Mouse (Mus musculus) neural tube, embryonic 11.5 days (tissue): ENCODE data around the gene Arhgef40. TPM values are rescaled to one million over a fixed set of nuclear protein-coding genes. Genes with fewer than 3 reads are reported as not detected.

Source experiments
- ATAC-seq: fragments of 200-750 bp; cut with Nextera tagmentation; 2 replicates; pipeline ENCODE4 v1.8.0; 2017; ENCODE audit warnings: moderate number of reproducible peaks, mild to moderate bottlenecking, moderate TSS enrichment, moderate library complexity; ENCODE audit not compliant: insufficient read depth, low FRiP score, low TSS enrichment
- DNase-seq: peaks from one replicate; pipeline ENCODE4 v3.0.0-alpha.2; 2015; ENCODE audit warnings: low spot score
- H3K27ac ChIP-seq: fragments of 300-500 bp; sonication (generic); 2 replicates; pipeline ENCODE4 v1.5.1; 2014; ENCODE audit warnings: low read depth, mild to moderate bottlenecking, low read length
- H3K27me3 ChIP-seq: fragments of 300-500 bp; sonication (generic); 2 replicates; pipeline ENCODE4 v1.6.1; 2014; ENCODE audit warnings: mild to moderate bottlenecking, low read length, mixed read lengths; ENCODE audit not compliant: control insufficient read depth, insufficient read depth
- H3K36me3 ChIP-seq: fragments of 300-500 bp; sonication (generic); 2 replicates; pipeline ENCODE4 v1.6.1; 2014; ENCODE audit warnings: mild to moderate bottlenecking, low read length, moderate library complexity, mixed read lengths; ENCODE audit not compliant: control insufficient read depth, insufficient read depth
- H3K4me1 ChIP-seq: fragments of 300-500 bp; sonication (generic); 2 replicates; pipeline ENCODE4 v1.6.1; 2014; ENCODE audit warnings: low read length, mixed read lengths; ENCODE audit not compliant: control insufficient read depth, insufficient read depth
- H3K4me2 ChIP-seq: fragments of 300-500 bp; sonication (generic); 2 replicates; pipeline ENCODE4 v1.6.1; 2014; ENCODE audit warnings: low read depth, mild to moderate bottlenecking, moderate library complexity
- H3K4me3 ChIP-seq: fragments of 300-500 bp; sonication (generic); 2 replicates; pipeline ENCODE4 v1.5.1; 2014; ENCODE audit warnings: low read depth, low read length
- H3K9ac ChIP-seq: fragments of 300-500 bp; sonication (generic); 2 replicates; pipeline ENCODE4 v1.6.1; 2014; ENCODE audit warnings: mild to moderate bottlenecking, low read length
- H3K9me3 ChIP-seq: fragments of 300-500 bp; sonication (generic); 2 replicates; pipeline ENCODE4 v1.6.1; 2016; ENCODE audit warnings: low read length; ENCODE audit not compliant: control insufficient read depth
- WGBS: fragments of 180-500 bp; shearing (Covaris S2); extraction: QIAGEN DNeasy Blood & Tissue Kit; methylation state at CpG from one replicate; pipeline ENCODE4 v1.1.7; 2014; 5-methylcytosine and 5-hydroxymethylcytosine counted together
- polyA plus RNA-seq: library from polyadenylated mRNA; unstranded; fragments of >200 nt; fragmentation: Nextera tagmentation; extraction: Ambion mirVana; gene quantifications from 2 replicates; pipeline ENCODE4 v1.2.1, GENCODE M21; 2014

Gene Arhgef40
- polyA plus RNA-seq, 1 experiment from 2014 or later = 77.2 TPM

DNA sequence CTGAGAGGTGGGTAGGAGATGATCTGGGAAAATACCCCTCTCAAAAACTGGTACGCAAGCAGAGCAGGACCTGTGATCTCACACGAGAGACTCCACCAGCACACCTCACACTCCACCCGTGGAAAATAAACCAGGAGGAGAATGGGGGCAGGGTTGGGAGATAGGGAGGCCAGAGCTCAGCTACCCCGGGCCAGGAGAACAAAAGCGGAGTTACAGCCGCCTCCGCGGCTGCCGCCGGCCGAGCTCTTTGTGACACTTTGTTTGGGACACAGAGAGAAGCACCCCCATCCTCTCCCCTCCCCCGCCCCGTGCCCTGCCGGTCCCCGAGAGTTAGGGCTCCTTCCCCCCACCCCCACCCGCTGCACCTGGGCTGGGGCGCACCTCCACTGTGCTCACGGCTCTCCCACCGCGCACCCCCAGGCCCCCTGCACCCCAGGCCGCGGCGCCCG, 29.3 kb downstream of the Arhgef40 start:
- Histone ChIP-seq H3K9me3 (no peaks in the 10 kb centered on the region), H3K36me3 (no peaks in the 10 kb centered on the region; the same call in 1 of the 2 replicates), H3K27me3 (no peaks in the 10 kb centered on the region), H3K9ac (peak overlapping the region; percentile 97), H3K4me1 (peaks cover 58% of the 10 kb centered on the region), H3K27ac (peak overlapping the region; percentile 100), H3K4me3 (peak overlapping the region; percentile 82), H3K4me2 (peak overlapping the region; percentile 51)
- under 1% methylated on average over 14 of the region's 24 CpGs for WGBS
- DNase-seq (peak; percentile 68), ATAC-seq (peak; percentile 3; the same call in 1 of the 2 replicates)

DNA sequence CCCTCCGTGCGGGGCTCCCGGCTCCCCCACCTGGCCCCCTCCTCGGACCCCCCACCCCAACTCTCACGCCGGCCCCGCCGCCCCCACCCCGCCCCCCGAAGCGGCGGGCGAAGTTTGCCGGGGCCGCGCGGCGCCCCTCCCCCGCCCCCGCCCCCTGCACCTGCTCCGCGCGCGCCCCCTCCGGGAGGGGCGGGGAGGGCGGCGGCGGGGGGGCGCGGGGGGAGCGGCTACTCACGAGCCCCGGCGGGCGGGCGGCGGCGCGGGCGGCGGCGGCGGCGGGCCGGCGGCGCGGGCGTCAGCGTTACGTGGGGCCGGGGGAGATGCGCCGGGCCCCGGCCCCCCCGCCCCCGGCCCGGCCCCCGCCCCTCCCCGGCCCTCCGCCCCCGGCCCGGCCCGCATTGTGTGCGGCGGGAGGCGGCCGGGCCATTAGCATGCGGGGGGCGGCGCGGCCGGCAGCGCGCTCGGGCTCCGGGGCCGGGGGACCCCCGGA, 29.8 kb downstream of the Arhgef40 start:
- peaks cover 58% of the 10 kb centered on the region for H3K4me1 ChIP-seq
- peak; percentile 6; the same call in 1 of the 2 replicates for ATAC-seq
- peak overlapping the region; percentile 100 for H3K27ac ChIP-seq
- DNase-seq = no peak
- H3K27me3 ChIP-seq = no peaks in the 10 kb centered on the region
- peak overlapping the region; percentile 97 for H3K9ac ChIP-seq
- peak overlapping the region; percentile 51 for H3K4me2 ChIP-seq
- no peaks in the 10 kb centered on the region for H3K9me3 ChIP-seq
- H3K4me3 ChIP-seq = peak overlapping the region; percentile 82
- WGBS = 0% methylated on average over 5 of the region's 80 CpGs
- no peaks in the 10 kb centered on the region for H3K36me3 ChIP-seq

GRCm38 (mm10) chr14:52014761-52015311, 30.3 kb downstream of the Arhgef40 start:
- ATAC-seq = peak; percentile 20; the same call in 1 of the 2 replicates

DNA sequence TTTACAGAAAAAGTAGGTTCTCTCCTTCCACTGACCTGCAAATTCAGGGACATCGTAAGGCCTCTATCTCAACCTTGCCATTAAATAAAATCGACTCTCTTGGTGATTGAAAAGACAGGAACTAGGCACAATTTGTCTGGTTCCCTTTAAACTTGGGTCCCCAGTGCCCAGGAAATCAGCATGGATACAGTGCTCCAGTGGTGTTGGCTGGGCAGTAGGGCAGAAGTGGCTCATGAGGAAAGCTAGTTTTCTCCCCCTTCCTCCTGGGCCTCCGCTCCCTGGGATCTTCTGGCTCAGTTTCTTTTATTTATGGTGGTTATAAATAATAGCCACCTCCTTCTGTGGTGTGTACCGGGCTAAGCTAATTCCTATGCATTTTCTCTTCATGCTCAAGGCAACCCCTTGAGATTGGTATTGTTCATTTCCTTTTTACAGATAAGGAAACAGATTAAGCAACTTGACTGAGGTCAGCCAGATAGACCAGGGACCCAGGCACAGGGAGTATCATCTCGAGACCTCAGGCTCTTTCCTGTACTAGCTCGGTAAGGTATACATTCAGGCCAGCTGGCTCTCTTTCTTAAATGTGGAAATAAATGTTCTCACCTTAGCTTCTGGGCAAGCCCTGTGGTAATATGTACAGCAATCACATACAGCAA, 31.1 kb downstream of the Arhgef40 start, which contains the start of gene Tmem253:
Gene Tmem253, plus strand, starts transcription at position 214 of the 656 bp plus-strand sequence.
- H3K9me3 ChIP-seq = no peaks in the 10 kb centered on the region
- peaks cover 51% of the 10 kb centered on the region for H3K4me1 ChIP-seq
- ATAC-seq = no peak
- H3K4me3 ChIP-seq = peak within 1 kb of the TSS; percentile 82
- peak within 1 kb of the TSS; percentile 97 for H3K9ac ChIP-seq
- peak within 1 kb of the TSS; percentile 100 for H3K27ac ChIP-seq
- no peak for DNase-seq
- H3K4me2 ChIP-seq = peak within 1 kb of the TSS; percentile 51
- no peaks in the 10 kb centered on the region for H3K36me3 ChIP-seq
- WGBS = 31% methylated on average over 6 of the region's 6 CpGs
- H3K27me3 ChIP-seq = no peaks in the 10 kb centered on the region

More at GRCm38 (mm10) chr14:52014761-52015311, 30.3 kb downstream of the Arhgef40 start:
- H3K4me1 ChIP-seq = peaks cover 53% of the 10 kb centered on the region
- peak; percentile 78 for DNase-seq
- peak overlapping the region; percentile 97 for H3K9ac ChIP-seq
- H3K9me3 ChIP-seq = no peaks in the 10 kb centered on the region
- H3K36me3 ChIP-seq = no peaks in the 10 kb centered on the region
- H3K27me3 ChIP-seq = no peaks in the 10 kb centered on the region
- peak overlapping the region; percentile 100 for H3K27ac ChIP-seq
- H3K4me2 ChIP-seq = peak overlapping the region; percentile 51
- peak overlapping the region; percentile 82 for H3K4me3 ChIP-seq
- WGBS = 1% methylated on average over 18 of the region's 28 CpGs

GRCm38 (mm10) chr14:52016625-52017405, 32.3 kb downstream of the Arhgef40 start:
- DNase-seq (no peak), ATAC-seq (no peak)
- H3K4me1 ChIP-seq = peaks cover 43% of the 10 kb centered on the region
- no peak overlapping the region for H3K9ac ChIP-seq
- H3K36me3 ChIP-seq = no peaks in the 10 kb centered on the region
- H3K27me3 ChIP-seq = no peaks in the 10 kb centered on the region
- WGBS = 71% methylated on average over 13 of the region's 13 CpGs
- H3K9me3 ChIP-seq = no peaks in the 10 kb centered on the region
- H3K27ac ChIP-seq = peak overlapping the region; percentile 24
- H3K4me2 ChIP-seq = no peak overlapping the region
- no peak overlapping the region for H3K4me3 ChIP-seq

DNA sequence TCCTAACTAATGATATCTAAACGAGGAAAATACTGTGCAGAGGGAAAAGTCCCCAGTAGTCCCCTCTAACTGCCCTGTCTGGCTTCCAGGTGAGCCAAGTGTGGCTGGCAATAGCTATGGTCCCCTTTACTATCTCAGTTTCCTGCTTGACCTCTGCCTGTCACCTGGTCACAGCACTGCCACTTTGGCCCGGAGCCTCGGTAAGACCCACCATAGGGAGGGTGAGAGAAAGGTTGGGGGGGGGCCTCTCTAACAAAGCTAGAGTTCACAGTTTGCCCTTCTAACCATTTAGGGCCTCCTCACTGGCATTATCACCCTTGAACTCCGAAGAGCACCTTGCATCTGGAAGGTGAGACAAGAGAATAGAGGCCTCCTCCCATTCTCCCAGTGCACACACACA, 33.1 kb downstream of the Arhgef40 start:
- Histone ChIP-seq H3K27ac (no peak overlapping the region), H3K4me3 (no peak overlapping the region), H3K27me3 (no peaks in the 10 kb centered on the region), H3K4me2 (no peak overlapping the region), H3K9me3 (no peaks in the 10 kb centered on the region), H3K4me1 (peaks cover 38% of the 10 kb centered on the region), H3K36me3 (no peaks in the 10 kb centered on the region), H3K9ac (no peak overlapping the region)
- DNase-seq = no peak
- ATAC-seq = no peak
- WGBS = 88% methylated on average over 4 of the region's 4 CpGs

- peaks cover 40% of the 10 kb centered on the region for H3K4me1 ChIP-seq
- H3K4me2 ChIP-seq = peak overlapping the region; percentile 73
- H3K9me3 ChIP-seq = no peaks in the 10 kb centered on the region
- no peaks in the 10 kb centered on the region for H3K27me3 ChIP-seq
- no peak for ATAC-seq
- peak overlapping the region; percentile 73; the same call in 1 of the 2 replicates for H3K9ac ChIP-seq
- DNase-seq = no peak
- peak overlapping the region; percentile 47 for H3K4me3 ChIP-seq
- H3K27ac ChIP-seq = no peak overlapping the region
- H3K36me3 ChIP-seq = no peaks in the 10 kb centered on the region
- WGBS = 92% methylated on average over 15 of the region's 15 CpGs
These were observed 33.9 kb downstream of the Arhgef40 start for GRCm38 (mm10) chr14:52018248-52019050.
